Mouse (Mus musculus): Measurements from ENCODE around the gene AW822073.

GRCm38 (mm10) chr10:58209710-58210467 lies 14.8 kb downstream of the AW822073 start:
- no peak for TF ChIP-seq CTCF (IDR thresholded peaks at IDR 0.05; ENCODE audit: insufficient read depth, low read length)
- no peak for TF ChIP-seq POLR2A (IDR thresholded peaks at IDR 0.05; ENCODE audit: borderline replicate concordance, extremely low read depth, low read depth, low read length)
